Mouse (Mus musculus): Measurements from ENCODE around the gene Galk1.

- TF ChIP-seq CTCF (IDR thresholded peaks at IDR 0.05; ENCODE audit: low read depth) = no peak
- TF ChIP-seq EP300 (optimal IDR thresholded peaks at IDR 0.05) = no peak
Observed at GRCm38 (mm10) chr11:116036671-116037070, 24.2 kb upstream of the Galk1 start.
